Mouse (Mus musculus) embryonic facial prominence, embryonic 15.5 days (tissue): ENCODE measurements around the gene Pla2g5. TPM values are rescaled to one million over a fixed set of nuclear protein-coding genes. Genes with fewer than 3 reads are reported as not detected.

Source experiments
- ATAC-seq: fragments of 200-750 bp; cut with Nextera tagmentation; 2 replicates; pipeline ENCODE4 v1.8.0; 2017; ENCODE audit warnings: low read depth, moderate TSS enrichment; ENCODE audit not compliant: insufficient number of reproducible peaks, low FRiP score, low TSS enrichment
- H3K27ac ChIP-seq: fragments of 300-500 bp; sonication (generic); replicated peaks from 2 replicates; pipeline ENCODE4 v1.5.1; 2015; ENCODE audit warnings: mild to moderate bottlenecking, inconsistent platforms
- H3K27me3 ChIP-seq: fragments of 300-500 bp; sonication (generic); 2 replicates; pipeline ENCODE4 v1.6.1; 2015; ENCODE audit warnings: inconsistent platforms
- H3K36me3 ChIP-seq: fragments of 300-500 bp; sonication (generic); 2 replicates; pipeline ENCODE4 v1.6.1; 2015; ENCODE audit warnings: mild to moderate bottlenecking, inconsistent platforms
- H3K4me1 ChIP-seq: fragments of 300-500 bp; sonication (generic); 2 replicates; pipeline ENCODE4 v1.6.1; 2015; ENCODE audit warnings: inconsistent platforms
- H3K4me2 ChIP-seq: fragments of 300-500 bp; sonication (generic); replicated peaks from 2 replicates; pipeline ENCODE4 v1.6.1; 2015; ENCODE audit warnings: mild to moderate bottlenecking, inconsistent platforms
- H3K4me3 ChIP-seq: fragments of 300-500 bp; sonication (generic); replicated peaks from 2 replicates; pipeline ENCODE4 v1.5.1; 2015; ENCODE audit warnings: mild to moderate bottlenecking, inconsistent platforms
- H3K9ac ChIP-seq: fragments of 300-500 bp; sonication (generic); 2 replicates; pipeline ENCODE4 v1.6.1; 2015; ENCODE audit warnings: inconsistent platforms
- H3K9me3 ChIP-seq: fragments of 300-500 bp; sonication (generic); replicated peaks from 2 replicates; pipeline ENCODE4 v1.6.1; 2016; ENCODE audit warnings: inconsistent platforms
- WGBS: fragments of 180-500 bp; shearing (Covaris S2); methylation state at CpG from one replicate; pipeline ENCODE4 v1.1.7; 2015; 5-methylcytosine and 5-hydroxymethylcytosine counted together
- polyA plus RNA-seq: library from polyadenylated mRNA; unstranded; fragments of >200 nt; fragmentation: Nextera tagmentation; extraction: Ambion mirVana; gene quantifications from 2 replicates; pipeline ENCODE4 v1.2.1, GENCODE M21; 2015

The Pla2g5 gene
- polyA plus RNA-seq, 1 experiment from 2014 or later: 3.5 TPM

DNA sequence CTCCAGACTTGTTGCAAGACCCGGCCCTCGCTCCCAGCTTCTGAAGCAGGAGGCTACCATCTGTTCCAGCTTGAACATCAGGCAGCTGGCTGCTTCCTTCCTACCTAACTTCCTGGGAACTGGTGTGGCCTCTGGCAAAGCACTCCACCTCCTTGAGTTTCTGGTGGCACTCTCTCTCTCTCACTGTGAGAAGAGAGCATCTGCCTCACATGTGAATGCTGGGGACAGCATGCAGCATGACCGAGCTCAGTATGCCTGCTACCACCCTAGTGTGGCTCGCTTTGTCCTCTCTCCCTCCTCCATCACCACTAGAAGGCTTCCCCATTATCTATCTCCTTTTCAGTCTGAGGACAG is 66.1 kb downstream of the Pla2g5 start:
- H3K4me1 ChIP-seq: peaks cover 17% of the 10 kb centered on the region
- no peaks in the 10 kb centered on the region for H3K27me3 ChIP-seq
- H3K4me2 ChIP-seq: no peak overlapping the region
- H3K36me3 ChIP-seq: no peaks in the 10 kb centered on the region
- no peak overlapping the region for H3K9ac ChIP-seq
- WGBS: 45% methylated on average over 4 of the region's 4 CpGs
- ATAC-seq: no peak
- H3K4me3 ChIP-seq: no peak overlapping the region
- no peak overlapping the region for H3K27ac ChIP-seq
- H3K9me3 ChIP-seq: no peaks in the 10 kb centered on the region

DNA sequence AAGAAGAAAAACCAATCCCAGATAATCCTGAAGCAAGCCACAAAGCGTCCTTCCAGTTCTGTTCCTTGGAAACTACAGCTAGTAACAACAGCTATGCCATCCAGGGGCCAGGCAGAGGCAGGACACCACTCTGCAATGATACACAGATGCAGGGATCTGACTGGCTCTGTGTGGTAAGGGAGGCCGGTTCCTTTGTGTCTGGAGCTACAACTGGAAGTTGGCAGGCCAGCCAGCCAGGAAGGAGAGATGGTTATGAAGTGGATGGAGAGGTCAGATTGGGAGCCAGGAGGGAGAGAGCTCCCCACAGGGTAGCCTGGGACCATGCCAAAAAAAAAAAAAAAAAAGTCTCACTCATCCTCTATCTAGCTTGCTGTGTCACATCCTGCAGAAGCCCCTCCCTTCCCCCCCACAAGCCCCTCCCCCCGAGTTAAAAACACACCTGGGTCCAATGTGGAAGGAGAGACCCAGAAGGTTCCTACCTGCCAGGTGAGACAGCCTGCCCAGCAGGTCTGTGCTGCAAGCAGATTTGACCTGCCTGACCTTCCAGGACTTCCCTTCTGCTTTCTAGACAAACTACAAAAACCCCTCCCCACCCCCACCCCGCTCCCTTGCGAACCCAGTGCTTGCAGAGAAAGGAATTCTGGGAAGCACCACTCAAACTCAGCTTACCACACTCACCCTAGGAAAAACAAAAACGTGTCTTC is 66.6 kb downstream of the Pla2g5 start:
- Histone ChIP-seq H3K36me3 (no peaks in the 10 kb centered on the region), H3K27ac (no peak overlapping the region), H3K4me3 (no peak overlapping the region), H3K27me3 (no peaks in the 10 kb centered on the region), H3K4me2 (no peak overlapping the region), H3K9ac (no peak overlapping the region), H3K9me3 (no peaks in the 10 kb centered on the region), H3K4me1 (peaks cover 17% of the 10 kb centered on the region)
- WGBS: 34% methylated on average over 6 of the region's 6 CpGs
- ATAC-seq: no peak

DNA sequence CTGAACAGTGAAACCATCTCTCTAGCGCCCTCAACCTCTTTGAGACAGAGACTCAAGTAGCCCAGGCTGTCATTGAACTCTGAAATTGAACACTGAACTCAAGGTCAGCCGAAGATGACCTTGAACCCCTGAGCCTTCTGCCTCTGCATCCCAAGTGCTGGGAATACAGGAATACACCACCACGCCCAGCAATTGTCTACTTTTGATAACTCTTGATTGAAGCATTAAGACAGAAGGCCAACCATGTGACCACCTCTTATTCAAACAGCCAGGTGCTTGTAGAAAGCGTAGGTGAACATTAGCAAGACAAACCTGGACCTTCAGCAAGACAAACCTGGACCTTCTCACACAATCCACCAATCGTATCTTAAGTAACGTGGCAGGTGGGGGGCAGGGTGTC is 68.9 kb downstream of the Pla2g5 start:
- H3K9me3 ChIP-seq: no peaks in the 10 kb centered on the region
- ATAC-seq: no peak
- no peaks in the 10 kb centered on the region for H3K27me3 ChIP-seq
- 86% methylated on average over 6 of the region's 6 CpGs for WGBS
- H3K36me3 ChIP-seq: no peaks in the 10 kb centered on the region
- H3K4me3 ChIP-seq: no peak overlapping the region
- no peak overlapping the region for H3K4me2 ChIP-seq
- H3K27ac ChIP-seq: no peak overlapping the region
- peaks cover 9% of the 10 kb centered on the region; the same call in 1 of the 2 replicates for H3K4me1 ChIP-seq
- no peak overlapping the region for H3K9ac ChIP-seq

DNA sequence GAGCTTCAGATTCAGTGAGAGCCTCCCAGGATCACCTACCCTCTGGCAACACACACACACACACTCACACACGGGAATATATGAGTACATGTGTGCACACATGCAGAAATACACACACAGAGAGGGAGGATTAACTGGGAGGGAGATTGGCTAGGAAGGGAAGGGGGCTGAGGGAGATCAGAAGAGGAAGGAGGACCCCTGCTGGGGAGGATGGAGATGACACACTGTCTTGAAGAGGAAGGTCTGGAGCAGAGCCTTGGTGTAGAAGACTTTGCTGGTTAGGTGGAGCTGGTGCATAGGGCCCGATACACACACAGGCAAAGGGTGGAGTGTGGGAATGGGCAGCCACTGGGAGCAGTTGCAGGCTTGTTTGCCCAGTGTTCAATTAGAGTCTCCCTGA is 70.0 kb downstream of the Pla2g5 start:
- Histone ChIP-seq H3K27me3 (no peaks in the 10 kb centered on the region), H3K9ac (no peak overlapping the region), H3K4me3 (no peak overlapping the region), H3K4me2 (no peak overlapping the region), H3K4me1 (peaks cover 9% of the 10 kb centered on the region; the same call in 1 of the 2 replicates), H3K9me3 (no peaks in the 10 kb centered on the region), H3K27ac (peak overlapping the region; percentile 56; the same call in 1 of the 2 replicates), H3K36me3 (no peaks in the 10 kb centered on the region)
- WGBS: 46% methylated on average over 2 of the region's 2 CpGs
- no peak for ATAC-seq

DNA sequence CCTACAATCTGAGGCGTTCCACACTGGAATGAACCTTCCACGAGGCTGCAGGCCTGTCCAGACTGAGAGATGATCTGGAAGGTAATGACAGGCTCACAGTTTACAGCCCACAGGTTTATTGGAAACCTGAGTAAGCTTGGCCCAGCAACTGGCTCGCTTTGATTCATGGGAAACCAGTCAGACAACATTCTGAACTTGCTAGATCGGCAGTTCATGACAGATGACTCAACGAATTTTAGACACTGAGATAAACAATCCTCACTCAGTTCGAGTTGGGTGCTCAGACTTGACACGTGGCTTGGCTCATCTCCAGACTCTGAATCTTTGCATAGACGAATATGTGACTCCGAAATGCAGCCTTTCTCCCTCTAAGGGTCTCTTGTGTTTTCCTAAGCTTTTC is 70.7 kb downstream of the Pla2g5 start:
- no peak overlapping the region for H3K4me3 ChIP-seq
- no peak overlapping the region for H3K4me2 ChIP-seq
- no peaks in the 10 kb centered on the region for H3K9me3 ChIP-seq
- H3K4me1 ChIP-seq: peaks cover 9% of the 10 kb centered on the region; the same call in 1 of the 2 replicates
- ATAC-seq: no peak
- H3K9ac ChIP-seq: no peak overlapping the region
- H3K27ac ChIP-seq: peak overlapping the region; percentile 75
- no peaks in the 10 kb centered on the region for H3K36me3 ChIP-seq
- H3K27me3 ChIP-seq: no peaks in the 10 kb centered on the region
- WGBS: 39% methylated on average over 9 of the region's 9 CpGs

DNA sequence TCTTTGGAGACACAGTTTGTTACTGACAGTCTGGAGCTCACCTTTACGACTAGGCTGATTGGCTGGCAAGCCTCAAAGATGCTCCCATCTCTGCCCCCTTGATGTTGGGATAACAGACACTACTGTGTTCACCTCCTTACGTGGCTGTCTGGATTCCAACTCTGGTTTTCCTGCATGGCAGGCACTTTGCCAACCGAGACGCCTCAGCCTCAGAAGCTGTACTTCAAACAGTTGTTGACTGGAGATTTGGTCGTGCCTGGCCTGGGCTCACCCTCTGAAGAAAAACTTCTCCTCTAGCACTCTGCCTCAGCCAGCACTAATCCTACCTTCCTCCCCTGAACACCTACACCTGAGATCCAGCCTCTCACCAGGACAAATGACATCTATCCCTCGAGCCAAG is 71.8 kb downstream of the Pla2g5 start:
- 0 out of 2 replicates have a peak, but pooled peaks cover 7% of the 10 kb centered on the region for H3K4me1 ChIP-seq
- no peak for ATAC-seq
- H3K27me3 ChIP-seq: no peaks in the 10 kb centered on the region
- no peak overlapping the region for H3K4me3 ChIP-seq
- H3K9ac ChIP-seq: no peak overlapping the region
- H3K9me3 ChIP-seq: no peaks in the 10 kb centered on the region
- H3K27ac ChIP-seq: 0 out of 2 replicates have a peak overlapping the region, but pooled peaks have one; percentile 75
- 44% methylated on average over 6 of the region's 6 CpGs for WGBS
- no peak overlapping the region for H3K4me2 ChIP-seq
- no peaks in the 10 kb centered on the region for H3K36me3 ChIP-seq

DNA sequence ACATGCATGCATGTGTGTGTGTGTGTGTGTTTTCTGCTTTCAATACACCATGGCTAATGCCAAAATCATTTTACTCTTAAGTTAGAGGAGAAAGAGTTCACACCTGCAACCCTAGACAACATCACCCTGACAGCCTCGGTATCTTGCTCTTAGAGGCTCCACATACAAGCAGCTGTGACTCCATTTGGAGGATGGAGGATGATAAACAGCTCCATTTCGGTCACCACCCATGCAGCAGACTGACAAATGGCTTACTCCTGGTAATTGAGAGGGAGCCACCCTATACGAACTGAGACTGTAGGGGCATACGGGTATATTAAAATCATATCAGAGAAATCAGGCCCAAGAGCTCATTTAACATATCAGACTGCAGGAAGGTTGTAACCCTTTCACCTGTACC is 74.9 kb downstream of the Pla2g5 start:
- Histone ChIP-seq H3K4me1 (0 out of 2 replicates have a peak, but pooled peaks cover 10% of the 10 kb centered on the region), H3K4me2 (no peak overlapping the region), H3K27ac (no peak overlapping the region), H3K9ac (no peak overlapping the region), H3K27me3 (no peaks in the 10 kb centered on the region), H3K4me3 (no peak overlapping the region), H3K9me3 (no peaks in the 10 kb centered on the region), H3K36me3 (no peaks in the 10 kb centered on the region)
- no peak for ATAC-seq
- whole genome bisulfite sequencing: 80% methylated on average over 4 of the region's 4 CpGs

DNA sequence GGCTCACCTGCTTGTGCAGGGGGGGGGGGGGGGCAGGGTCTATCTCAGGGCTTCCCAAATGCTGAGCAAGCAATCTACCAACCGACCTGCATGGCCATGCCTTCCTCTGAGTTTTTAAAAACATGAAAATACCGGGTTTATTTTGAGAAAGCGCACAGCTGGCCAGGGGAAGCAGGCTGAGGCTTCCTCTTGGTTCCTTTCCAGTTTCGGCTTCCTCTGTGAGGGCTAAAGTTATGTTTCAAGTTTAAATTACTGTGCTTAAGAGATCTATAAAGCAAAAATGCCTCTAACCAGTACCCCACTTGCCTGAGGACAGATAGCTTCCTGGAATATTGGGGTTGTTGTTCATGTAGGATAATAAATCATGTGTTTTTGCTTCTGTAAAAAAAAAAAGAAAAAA is 77.1 kb downstream of the Pla2g5 start:
- no peak overlapping the region for H3K4me3 ChIP-seq
- no peaks in the 10 kb centered on the region for H3K9me3 ChIP-seq
- H3K27ac ChIP-seq: no peak overlapping the region
- no peak overlapping the region for H3K4me2 ChIP-seq
- no peak overlapping the region for H3K9ac ChIP-seq
- 0 out of 2 replicates have a peak, but pooled peaks cover 4% of the 10 kb centered on the region for H3K4me1 ChIP-seq
- H3K27me3 ChIP-seq: no peaks in the 10 kb centered on the region
- no peaks in the 10 kb centered on the region for H3K36me3 ChIP-seq
- no peak for ATAC-seq
- 42% methylated on average over 4 of the region's 4 CpGs for WGBS

DNA sequence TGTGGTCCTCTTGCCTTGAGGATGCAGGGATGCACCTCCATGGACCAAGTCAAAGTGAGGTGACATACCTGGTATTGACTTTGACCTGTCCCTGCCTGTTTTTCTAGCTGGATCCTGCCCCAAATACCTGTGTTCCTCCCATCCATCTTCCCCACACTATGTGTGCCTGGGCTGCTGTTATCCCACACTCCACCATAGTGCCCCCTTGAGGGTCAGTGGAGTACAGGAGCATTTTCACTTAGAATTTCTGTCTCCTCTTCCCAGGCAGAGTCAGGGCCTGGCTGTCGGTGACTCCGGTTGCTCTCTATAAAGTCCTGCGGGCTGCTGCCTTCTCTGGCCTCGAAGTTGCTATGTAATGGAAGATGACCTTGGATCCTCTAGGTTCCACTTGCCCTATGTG is 77.6 kb downstream of the Pla2g5 start:
- H3K27me3 ChIP-seq: no peaks in the 10 kb centered on the region
- H3K9ac ChIP-seq: no peak overlapping the region
- ATAC-seq: no peak
- WGBS: 61% methylated on average over 4 of the region's 4 CpGs
- no peaks in the 10 kb centered on the region for H3K9me3 ChIP-seq
- no peak overlapping the region for H3K4me3 ChIP-seq
- no peak overlapping the region for H3K27ac ChIP-seq
- 0 out of 2 replicates have a peak, but pooled peaks cover 4% of the 10 kb centered on the region for H3K4me1 ChIP-seq
- no peaks in the 10 kb centered on the region for H3K36me3 ChIP-seq
- no peak overlapping the region for H3K4me2 ChIP-seq

DNA sequence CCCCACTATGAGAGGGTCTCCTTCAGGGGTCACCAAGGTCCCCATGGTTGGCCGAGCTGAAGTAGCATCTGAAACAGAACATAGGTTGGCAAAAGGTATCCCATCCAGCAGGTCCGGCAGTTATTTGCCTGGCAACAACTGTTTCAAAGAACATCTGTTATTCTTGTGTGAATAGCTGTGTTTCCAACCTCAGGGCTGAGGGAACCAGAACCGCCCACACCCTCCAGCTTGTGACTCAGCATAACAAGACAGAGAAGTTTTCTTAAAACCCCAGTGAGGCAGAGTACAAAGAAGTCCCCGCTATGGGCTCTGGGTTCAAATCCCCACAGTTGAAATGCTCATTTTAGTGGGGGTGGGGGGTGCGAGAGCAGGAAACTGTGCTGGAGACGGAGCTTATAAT is 81.2 kb downstream of the Pla2g5 start:
- Histone ChIP-seq H3K4me2 (no peak overlapping the region), H3K4me1 (0 out of 2 replicates have a peak, but pooled peaks cover 4% of the 10 kb centered on the region), H3K4me3 (no peak overlapping the region), H3K9me3 (no peaks in the 10 kb centered on the region), H3K36me3 (no peaks in the 10 kb centered on the region), H3K27ac (no peak overlapping the region), H3K9ac (no peak overlapping the region), H3K27me3 (no peaks in the 10 kb centered on the region)
- 69% methylated on average over 6 of the region's 6 CpGs for WGBS
- ATAC-seq: no peak

DNA sequence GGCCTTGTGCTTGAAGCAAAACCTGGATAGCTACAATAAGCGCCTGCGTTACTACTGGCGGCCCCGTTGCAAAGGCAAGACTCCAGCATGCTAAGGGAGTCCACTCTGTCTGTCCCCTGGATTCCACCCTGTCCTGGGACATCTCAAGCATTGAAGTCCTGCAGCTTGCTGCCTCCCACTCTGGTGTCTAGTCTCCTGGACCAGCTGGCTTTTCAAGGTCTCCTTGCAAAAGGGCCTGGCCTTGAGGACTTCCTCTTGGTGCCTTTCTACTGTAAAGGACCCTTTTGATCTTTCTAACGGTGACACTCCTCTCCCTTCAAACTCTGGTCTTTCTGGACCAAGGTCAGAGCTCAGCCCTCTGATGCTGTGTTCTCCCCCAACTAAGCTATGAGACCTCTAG is 83.0 kb downstream of the Pla2g5 start:
- Histone ChIP-seq H3K4me2 (no peak overlapping the region), H3K4me1 (no peaks in the 10 kb centered on the region), H3K27ac (no peak overlapping the region), H3K27me3 (no peaks in the 10 kb centered on the region), H3K36me3 (no peaks in the 10 kb centered on the region), H3K9ac (no peak overlapping the region), H3K9me3 (no peaks in the 10 kb centered on the region), H3K4me3 (no peak overlapping the region)
- 87% methylated on average over 5 of the region's 5 CpGs for WGBS
- ATAC-seq: no peak
